Mouse (Mus musculus) lung, embryonic 16.5 days (tissue): ENCODE measurements around the gene Nos3. TPM values are rescaled to one million over a fixed set of nuclear protein-coding genes. Genes with fewer than 3 reads are reported as not detected.

Experiments
- ATAC-seq: fragments of 200-750 bp; cut with Nextera tagmentation; 2 replicates; pipeline ENCODE4 v1.8.0; 2017; ENCODE audit warnings: low read depth, mild to moderate bottlenecking, moderate library complexity
- H3K27ac ChIP-seq: fragments of 300-500 bp; sonication (generic); 2 replicates; pipeline ENCODE4 v1.5.1; 2014; ENCODE audit warnings: mild to moderate bottlenecking, control low read depth, low read length
- H3K27me3 ChIP-seq: fragments of 300-500 bp; sonication (generic); 2 replicates; pipeline ENCODE4 v1.6.1; 2014; ENCODE audit warnings: low read depth, low read length, mixed read lengths; ENCODE audit not compliant: control insufficient read depth, insufficient read depth
- H3K36me3 ChIP-seq: fragments of 300-500 bp; sonication (generic); 2 replicates; pipeline ENCODE4 v1.6.1; 2014; ENCODE audit warnings: low read length; ENCODE audit not compliant: control insufficient read depth, insufficient read depth
- H3K4me1 ChIP-seq: fragments of 300-500 bp; sonication (generic); replicated peaks from 2 replicates; pipeline ENCODE4 v1.6.1; 2014; ENCODE audit warnings: low read length, mixed read lengths; ENCODE audit not compliant: control insufficient read depth, insufficient read depth
- H3K4me2 ChIP-seq: fragments of 300-500 bp; sonication (generic); 2 replicates; pipeline ENCODE4 v1.6.1; 2014; ENCODE audit warnings: low read depth, low read length, control low read depth
- H3K4me3 ChIP-seq: fragments of 300-500 bp; sonication (generic); 2 replicates; pipeline ENCODE4 v1.5.1; 2014; ENCODE audit warnings: mild to moderate bottlenecking, low read length, control low read depth
- H3K9ac ChIP-seq: fragments of 300-500 bp; sonication (generic); 2 replicates; pipeline ENCODE4 v1.6.1; 2014; ENCODE audit warnings: low read length, control low read depth
- H3K9me3 ChIP-seq: fragments of 300-500 bp; sonication (generic); 2 replicates; pipeline ENCODE4 v1.6.1; 2016; ENCODE audit warnings: low read length; ENCODE audit not compliant: control insufficient read depth
- WGBS: fragments of 180-500 bp; shearing (Covaris S2); extraction: QIAGEN DNeasy Blood & Tissue Kit; methylation state at CpG from one replicate; pipeline ENCODE4 v1.1.7; 2014; 5-methylcytosine and 5-hydroxymethylcytosine counted together
- polyA plus RNA-seq: library from polyadenylated mRNA; unstranded; fragments of >200 nt; fragmentation: Nextera tagmentation; extraction: Ambion mirVana; gene quantifications from 2 replicates; pipeline ENCODE4 v1.2.1, GENCODE M21; 2015

The Nos3 gene
- polyA plus RNA-seq, 1 experiment from 2014 or later: 19.8 TPM

DNA sequence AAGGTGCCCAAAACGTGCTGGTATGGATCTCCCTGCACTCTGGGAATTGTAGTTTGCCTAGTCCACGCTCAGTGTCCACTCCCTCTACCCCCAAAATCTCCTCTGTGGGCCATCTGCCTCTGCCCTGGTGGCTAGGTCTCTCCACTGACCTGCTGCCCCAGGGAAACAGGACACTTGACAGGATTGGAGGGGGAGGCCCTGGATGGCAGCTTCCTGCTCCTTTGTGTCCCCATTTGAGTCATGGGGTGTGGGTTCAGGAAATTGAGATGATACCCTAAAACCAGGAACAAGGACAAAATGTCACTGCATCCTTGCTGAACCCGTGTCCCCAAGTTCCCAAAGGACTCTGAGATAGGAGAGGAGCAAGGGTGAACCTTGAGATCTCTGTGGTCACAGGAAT is 549 bp upstream of the Nos3 start:
- Histone ChIP-seq H3K9me3 (no peaks in the 10 kb centered on the region), H3K4me2 (no peak overlapping the region), H3K36me3 (no peaks in the 10 kb centered on the region), H3K27me3 (no peaks in the 10 kb centered on the region), H3K27ac (0 out of 2 replicates have a peak overlapping the region, but pooled peaks have one; percentile 10), H3K4me3 (no peak overlapping the region), H3K9ac (no peak overlapping the region), H3K4me1 (peaks cover 2% of the 10 kb centered on the region; the same call in 1 of the 2 replicates)
- WGBS: 47% methylated on average over 3 of the region's 3 CpGs
- no peak for ATAC-seq

DNA sequence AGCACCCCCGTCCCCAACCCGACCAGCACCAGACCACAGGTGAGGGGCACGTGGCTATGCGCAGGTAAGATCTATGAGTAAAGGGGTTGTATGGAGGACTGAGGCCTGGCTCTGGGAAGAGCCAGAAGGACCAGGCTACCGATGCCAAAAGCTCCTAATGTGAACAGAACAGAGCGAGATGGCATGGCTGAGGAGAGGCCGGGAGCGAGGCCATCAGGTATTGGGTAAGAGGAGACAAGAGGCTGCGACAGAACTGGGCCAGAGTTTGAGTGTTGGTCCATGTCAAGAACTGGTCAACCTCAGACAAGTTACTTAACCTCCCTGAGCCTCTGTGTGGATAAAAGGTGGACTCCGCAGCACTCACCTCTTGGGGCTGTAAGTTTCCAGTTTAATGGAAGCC is 353 bp downstream of the Nos3 start:
- H3K36me3 ChIP-seq: no peaks in the 10 kb centered on the region
- H3K4me2 ChIP-seq: peak overlapping the region; percentile 45
- no peak for ATAC-seq
- WGBS: 75% methylated on average over 10 of the region's 10 CpGs
- H3K27ac ChIP-seq: peak overlapping the region; percentile 64
- H3K9me3 ChIP-seq: no peaks in the 10 kb centered on the region
- no peaks in the 10 kb centered on the region for H3K27me3 ChIP-seq
- peak overlapping the region; percentile 55 for H3K9ac ChIP-seq
- peak overlapping the region; percentile 38 for H3K4me3 ChIP-seq
- peaks cover 2% of the 10 kb centered on the region; the same call in 1 of the 2 replicates for H3K4me1 ChIP-seq

DNA sequence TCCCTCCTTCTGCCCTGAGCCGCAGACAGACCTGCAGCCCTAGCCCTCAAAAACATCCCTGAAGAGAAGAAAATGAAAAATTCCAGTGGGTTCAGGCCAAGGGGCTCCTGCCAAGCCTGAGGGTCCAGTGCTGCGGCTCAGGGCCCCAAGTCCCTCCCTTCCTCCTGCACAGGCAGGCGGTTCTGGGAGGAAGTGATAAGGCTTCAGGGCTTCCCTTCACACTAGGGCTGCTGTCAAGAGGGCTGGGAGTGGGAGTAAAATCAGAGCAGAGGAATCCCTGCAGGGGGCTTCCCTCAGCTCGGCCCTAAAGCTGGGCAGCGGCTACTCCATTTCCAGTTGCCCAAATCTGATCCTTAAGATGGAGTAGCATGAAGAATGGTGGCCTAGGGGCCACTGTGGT is 918 bp downstream of the Nos3 start:
- WGBS: 20% methylated on average over 5 of the region's 5 CpGs
- H3K9me3 ChIP-seq: no peaks in the 10 kb centered on the region
- ATAC-seq: no peak; the same call in 1 of the 2 replicates
- H3K4me1 ChIP-seq: peaks cover 2% of the 10 kb centered on the region; the same call in 1 of the 2 replicates
- H3K27me3 ChIP-seq: no peaks in the 10 kb centered on the region
- H3K9ac ChIP-seq: peak overlapping the region; percentile 55; the same call in 1 of the 2 replicates
- peak overlapping the region; percentile 64 for H3K27ac ChIP-seq
- H3K36me3 ChIP-seq: no peaks in the 10 kb centered on the region
- peak overlapping the region; percentile 45 for H3K4me2 ChIP-seq
- H3K4me3 ChIP-seq: peak overlapping the region; percentile 38

DNA sequence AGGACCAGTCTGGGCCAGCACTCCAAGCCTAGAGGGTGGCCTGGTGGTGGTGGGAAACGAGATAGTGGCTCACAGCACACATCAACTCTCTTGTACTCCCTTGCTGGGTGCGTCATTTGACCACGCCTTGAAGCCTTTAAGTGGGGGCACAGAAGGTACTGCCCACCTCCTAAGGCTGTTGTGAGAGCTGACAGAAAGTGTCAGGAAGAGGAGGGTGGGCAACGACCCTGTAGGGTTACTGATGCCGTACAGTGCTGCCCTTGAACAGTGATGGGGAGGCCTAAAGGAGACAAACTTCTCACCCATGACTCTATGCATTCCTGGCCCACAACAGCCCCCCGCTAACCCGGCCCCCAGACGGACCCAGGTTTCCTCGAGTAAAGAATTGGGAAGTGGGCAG is 1.8 kb downstream of the Nos3 start:
- no peaks in the 10 kb centered on the region for H3K36me3 ChIP-seq
- no peaks in the 10 kb centered on the region for H3K9me3 ChIP-seq
- H3K4me3 ChIP-seq: no peak overlapping the region
- no peaks in the 10 kb centered on the region for H3K4me1 ChIP-seq
- H3K27me3 ChIP-seq: no peaks in the 10 kb centered on the region
- peak overlapping the region; percentile 45; the same call in 1 of the 2 replicates for H3K4me2 ChIP-seq
- H3K9ac ChIP-seq: no peak overlapping the region
- WGBS: 78% methylated on average over 9 of the region's 9 CpGs
- ATAC-seq: no peak
- no peak overlapping the region for H3K27ac ChIP-seq

DNA sequence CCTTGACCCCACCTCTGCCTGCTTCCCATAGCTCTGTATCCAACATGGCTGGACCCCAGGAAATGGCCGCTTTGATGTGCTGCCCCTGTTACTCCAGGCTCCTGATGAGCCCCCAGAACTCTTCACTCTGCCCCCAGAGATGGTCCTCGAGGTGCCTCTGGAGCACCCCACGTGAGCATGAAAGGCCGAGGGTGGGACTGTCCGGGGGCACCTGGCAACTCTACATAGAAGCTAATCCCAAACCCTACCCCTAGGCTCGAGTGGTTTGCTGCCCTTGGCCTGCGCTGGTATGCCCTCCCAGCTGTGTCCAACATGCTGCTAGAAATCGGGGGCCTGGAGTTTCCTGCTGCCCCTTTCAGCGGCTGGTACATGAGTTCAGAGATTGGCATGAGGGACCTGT is 5.2 kb downstream of the Nos3 start:
- H3K4me3 ChIP-seq: no peak overlapping the region
- H3K4me2 ChIP-seq: no peak overlapping the region
- 78% methylated on average over 9 of the region's 9 CpGs for WGBS
- H3K36me3 ChIP-seq: no peaks in the 10 kb centered on the region
- H3K27me3 ChIP-seq: no peaks in the 10 kb centered on the region
- no peak for ATAC-seq
- H3K9ac ChIP-seq: no peak overlapping the region
- no peaks in the 10 kb centered on the region for H3K9me3 ChIP-seq
- H3K4me1 ChIP-seq: peaks cover 3% of the 10 kb centered on the region; the same call in 1 of the 2 replicates
- H3K27ac ChIP-seq: no peak overlapping the region

DNA sequence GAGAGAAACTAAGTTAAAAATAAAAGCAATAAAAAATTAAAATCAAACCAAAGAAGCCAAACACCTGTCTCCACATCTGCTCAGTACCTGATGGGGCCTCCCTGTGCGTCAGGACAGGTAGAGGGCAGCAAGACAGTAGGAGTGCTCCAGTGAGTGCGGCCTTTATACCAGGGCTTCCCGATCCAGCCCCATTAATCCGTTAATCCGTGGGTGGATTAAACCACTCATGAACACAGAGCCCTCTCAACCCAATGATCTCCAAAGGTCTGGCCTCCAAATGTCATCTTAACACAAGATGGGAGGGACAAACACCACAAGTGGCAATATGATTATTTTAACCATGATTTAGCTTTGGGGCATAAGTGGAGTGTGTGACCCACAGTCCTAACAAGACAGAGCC is 9.2 kb downstream of the Nos3 start:
- Histone ChIP-seq H3K4me3 (no peak overlapping the region), H3K9me3 (no peaks in the 10 kb centered on the region), H3K27me3 (no peaks in the 10 kb centered on the region), H3K4me1 (peaks cover 3% of the 10 kb centered on the region; the same call in 1 of the 2 replicates), H3K36me3 (no peaks in the 10 kb centered on the region), H3K4me2 (no peak overlapping the region), H3K9ac (no peak overlapping the region), H3K27ac (no peak overlapping the region)
- ATAC-seq: 0 out of 2 replicates have a peak, but pooled peaks have one; percentile 7
- 85% methylated on average over 5 of the region's 5 CpGs for WGBS

DNA sequence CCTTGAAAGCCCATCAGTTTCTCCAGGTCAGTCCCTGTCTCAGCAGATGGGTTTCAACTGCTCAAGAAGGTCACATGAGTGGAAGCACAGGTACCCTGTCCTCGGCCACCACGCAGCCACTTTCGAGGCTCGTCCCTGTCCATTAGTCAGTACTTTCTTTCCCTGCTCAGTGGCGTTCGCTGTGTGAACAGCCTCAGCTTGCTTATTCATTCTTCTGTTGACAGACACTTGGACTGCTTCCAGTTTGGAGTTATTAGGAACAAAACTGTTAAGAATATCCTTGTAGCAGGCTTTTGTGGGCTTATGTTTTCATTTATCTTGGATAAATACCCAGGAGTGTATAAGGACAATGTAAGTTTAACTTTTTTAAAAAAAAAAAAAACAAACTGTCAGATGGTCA is 9.6 kb downstream of the Nos3 start:
- no peaks in the 10 kb centered on the region for H3K27me3 ChIP-seq
- 15% methylated on average over 6 of the region's 6 CpGs for WGBS
- no peaks in the 10 kb centered on the region for H3K36me3 ChIP-seq
- peaks cover 3% of the 10 kb centered on the region; the same call in 1 of the 2 replicates for H3K4me1 ChIP-seq
- no peak overlapping the region for H3K9ac ChIP-seq
- ATAC-seq: peak; percentile 59; the same call in 1 of the 2 replicates
- no peaks in the 10 kb centered on the region for H3K9me3 ChIP-seq
- no peak overlapping the region for H3K4me3 ChIP-seq
- no peak overlapping the region for H3K27ac ChIP-seq
- H3K4me2 ChIP-seq: no peak overlapping the region

DNA sequence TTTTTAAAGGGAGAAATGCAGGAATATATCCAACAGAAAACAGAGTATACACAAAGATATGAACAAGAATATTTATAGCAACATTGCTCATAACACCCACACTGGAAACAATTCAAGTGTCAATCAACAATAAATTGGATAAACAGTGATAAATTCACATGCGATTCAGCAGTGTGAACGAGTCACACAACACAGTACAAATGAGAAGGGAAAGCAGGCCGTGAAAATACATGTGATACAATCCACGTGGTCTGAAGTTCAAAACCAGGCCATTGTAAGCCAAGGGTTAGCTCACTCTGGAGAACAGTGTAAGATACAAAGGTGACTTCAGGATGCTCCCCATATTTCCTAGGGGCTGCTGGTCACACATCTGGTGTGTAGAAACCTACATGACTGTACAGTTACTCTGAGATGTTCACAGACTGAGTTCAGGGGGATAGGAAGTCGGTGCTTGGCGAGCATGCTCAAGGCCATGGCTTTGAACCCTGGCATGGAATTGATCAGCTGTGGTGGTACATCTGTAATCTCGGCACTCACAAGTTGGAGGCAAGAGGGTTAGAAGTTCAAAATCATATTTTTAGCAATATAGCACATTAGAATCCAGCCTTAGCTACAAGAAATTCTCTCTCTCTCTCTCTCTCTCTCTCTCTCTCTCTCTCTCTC is 10.2 kb downstream of the Nos3 start:
- no peak overlapping the region for H3K4me3 ChIP-seq
- peaks cover 3% of the 10 kb centered on the region; the same call in 1 of the 2 replicates for H3K4me1 ChIP-seq
- no peaks in the 10 kb centered on the region for H3K36me3 ChIP-seq
- H3K9me3 ChIP-seq: no peaks in the 10 kb centered on the region
- no peak overlapping the region for H3K9ac ChIP-seq
- no peaks in the 10 kb centered on the region for H3K27me3 ChIP-seq
- no peak for ATAC-seq
- no peak overlapping the region for H3K4me2 ChIP-seq
- H3K27ac ChIP-seq: no peak overlapping the region
- WGBS: 58% methylated on average over 7 of the region's 7 CpGs

DNA sequence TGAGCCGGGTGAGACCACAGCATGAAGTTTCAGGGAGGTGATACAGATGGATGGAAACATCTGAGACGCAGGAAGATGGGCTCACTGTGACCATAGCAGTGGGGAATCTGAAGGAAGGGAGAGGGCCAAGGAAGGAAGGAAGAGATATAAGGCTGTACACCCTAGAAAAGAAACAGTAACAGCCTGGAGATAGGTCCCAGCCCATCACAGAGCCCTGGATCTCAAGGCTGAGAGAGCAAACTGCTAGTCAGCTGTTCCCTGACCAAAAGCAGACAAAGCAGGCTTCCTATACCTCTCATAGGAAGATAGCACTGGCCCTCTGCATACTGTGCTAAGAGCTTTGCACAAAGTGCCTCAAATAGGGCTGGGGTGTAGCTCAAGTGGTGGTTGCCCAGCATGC is 14.1 kb downstream of the Nos3 start:
- Histone ChIP-seq H3K4me3 (no peak overlapping the region), H3K27ac (no peak overlapping the region), H3K9me3 (no peaks in the 10 kb centered on the region), H3K4me2 (no peak overlapping the region), H3K4me1 (peaks cover 9% of the 10 kb centered on the region), H3K27me3 (no peaks in the 10 kb centered on the region), H3K36me3 (no peaks in the 10 kb centered on the region), H3K9ac (no peak overlapping the region)
- WGBS: 59% methylated on average over 2 of the region's 2 CpGs
- ATAC-seq: no peak
